Mouse (Mus musculus): ENCODE data around the gene Chpf. TPM values are rescaled to one million over a fixed set of nuclear protein-coding genes. Genes with fewer than 3 reads are reported as not detected.

The Chpf gene
- 32.4 and 33.8 TPM in 2 replicates for polyA plus RNA-seq (2015; fragmentation: Nextera tagmentation; extraction: Ambion mirVana)

DNA sequence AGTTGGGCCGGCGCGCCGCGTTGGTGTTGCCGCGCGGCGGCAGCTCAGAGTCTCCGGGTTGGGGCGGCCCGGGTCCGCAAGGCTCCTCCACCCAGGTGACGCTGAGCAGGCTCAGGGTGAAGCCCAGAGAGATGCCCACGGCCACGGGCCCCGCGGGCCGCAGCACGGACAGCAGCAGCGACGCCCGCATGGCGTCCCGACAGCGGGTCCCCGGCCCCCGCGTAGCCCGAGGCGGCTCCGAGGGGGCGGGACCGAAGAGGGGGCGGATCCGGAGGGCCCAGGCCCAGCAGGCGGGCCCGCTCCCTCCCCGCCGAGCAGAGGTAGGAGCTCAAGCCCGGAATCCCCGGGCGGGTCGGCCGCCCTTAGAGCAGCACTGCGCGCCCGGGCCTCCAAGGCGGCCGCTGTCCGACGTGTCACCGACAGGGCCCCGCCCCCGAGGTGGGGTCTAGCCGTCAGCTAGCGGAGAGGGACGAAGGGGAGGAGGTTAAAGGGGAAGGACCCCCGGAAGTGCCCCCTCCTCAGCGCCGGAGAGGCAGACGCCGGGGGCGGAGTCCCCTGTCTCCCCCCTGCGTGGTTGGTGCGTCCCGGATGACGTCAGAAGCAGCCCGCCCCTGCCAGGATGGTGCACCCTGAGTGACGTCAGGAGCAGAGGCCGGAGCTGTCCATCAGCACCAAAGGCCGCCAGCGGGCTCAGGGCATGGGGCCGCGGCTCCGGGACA lies at the start of gene Chpf, which contains the start of gene Tmem198:
Chpf (minus strand) TSS at position 392 of the 719 bp plus-strand sequence.
Tmem198 (plus strand) TSS at position 617 of the 719 bp plus-strand sequence.
- ATAC-seq (ENCODE audit: low FRiP score), result peak; percentile 89

DNA sequence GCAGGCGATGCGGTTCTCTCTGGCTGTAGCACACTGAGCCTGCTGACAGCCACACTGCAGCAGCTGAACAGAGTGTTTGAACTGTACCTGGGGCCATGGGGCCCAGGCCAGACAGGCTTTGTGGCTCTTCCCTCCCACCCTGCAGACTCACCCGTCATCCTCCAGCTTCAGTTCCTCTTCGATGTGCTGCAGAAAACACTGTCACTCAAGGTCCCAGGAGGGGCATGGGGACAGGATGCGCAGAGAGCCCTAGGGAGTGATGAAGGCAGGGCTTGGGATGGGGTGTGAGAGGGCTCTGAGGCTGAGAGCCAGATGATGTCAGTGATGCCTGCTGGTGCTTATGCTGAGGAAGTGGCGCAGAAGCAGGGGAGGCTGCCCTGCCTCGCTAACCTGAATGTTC lies 45.6 kb upstream of the Chpf start:
- no peaks in the 10 kb centered on the region for H3K9me3 ChIP-seq
- ATAC-seq (ENCODE audit: low FRiP score), result no peak
- H3K4me2 ChIP-seq, result no peak overlapping the region
- no peaks in the 10 kb centered on the region for H3K27me3 ChIP-seq
- H3K9ac ChIP-seq, result no peak overlapping the region
- peaks cover 11% of the 10 kb centered on the region for H3K4me1 ChIP-seq (replicated peaks)
- no peak overlapping the region for H3K27ac ChIP-seq
- no peak overlapping the region for H3K4me3 ChIP-seq
- peaks cover 46% of the 10 kb centered on the region for H3K36me3 ChIP-seq
- 96% methylated on average over 7 of the region's 7 CpGs for WGBS

More for the DNA sequence above, at the start of gene Chpf, which contains the start of gene Tmem198:
- Histone ChIP-seq H3K4me2 (peak within 1 kb of the TSS; percentile 86), H3K4me3 (peak within 1 kb of the TSS; percentile 90), H3K9me3 (no peaks in the 10 kb centered on the region), H3K27me3 (peaks cover 32% of the 10 kb centered on the region), H3K27ac (peak within 1 kb of the TSS; percentile 92), H3K9ac (peak within 1 kb of the TSS; percentile 94), H3K36me3 (peaks cover 48% of the 10 kb centered on the region), H3K4me1 (replicated peaks) (peaks cover 68% of the 10 kb centered on the region)
- under 1% methylated on average over 65 of the region's 76 CpGs for WGBS

DNA sequence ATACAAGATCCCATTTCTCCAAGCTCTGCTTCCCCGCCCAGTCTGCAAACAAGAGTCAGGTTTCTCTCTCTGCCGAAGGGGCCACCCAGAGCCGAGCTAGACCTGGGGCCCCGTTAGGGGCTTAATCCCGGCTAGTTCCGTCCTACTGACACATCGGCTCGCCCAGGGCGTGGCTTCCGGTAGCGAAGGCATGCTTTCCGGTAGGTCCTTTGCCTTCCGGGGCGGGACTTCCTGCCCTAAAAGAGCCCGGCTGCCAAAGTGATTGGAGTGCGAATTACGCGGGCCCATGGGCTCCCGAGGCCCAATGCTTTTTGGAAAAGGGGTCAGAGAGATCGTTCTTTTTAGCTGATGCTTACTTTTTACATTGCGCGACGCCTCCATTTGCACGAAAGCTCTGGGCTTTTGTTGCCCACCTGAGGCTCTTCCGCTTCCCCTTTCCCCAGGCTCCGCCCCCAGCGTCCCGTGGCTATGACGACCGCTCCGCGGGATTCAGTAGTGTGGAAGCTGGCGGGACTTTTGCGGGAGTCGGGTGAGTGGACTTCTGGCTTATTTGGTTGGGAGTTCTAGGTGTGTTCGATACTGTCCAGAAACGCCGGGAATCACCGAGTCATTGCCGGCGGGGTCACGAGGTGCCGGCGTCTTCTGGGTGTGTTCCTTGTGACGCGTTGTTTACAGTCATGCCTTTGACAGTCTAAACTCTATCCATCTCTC lies 42.4 kb upstream of the Chpf start, which contains the start of gene Stk11ip:
Stk11ip (plus strand) TSS at position 209 of the 711 bp plus-strand sequence.
- H3K9ac ChIP-seq, result peak within 1 kb of the TSS; percentile 65
- peak within 1 kb of the TSS; percentile 56 for H3K4me2 ChIP-seq
- peaks cover 11% of the 10 kb centered on the region for H3K4me1 ChIP-seq (replicated peaks)
- peaks cover 14% of the 10 kb centered on the region for H3K36me3 ChIP-seq
- no peaks in the 10 kb centered on the region for H3K9me3 ChIP-seq
- WGBS, result under 1% methylated on average over 46 of the region's 46 CpGs
- no peaks in the 10 kb centered on the region for H3K27me3 ChIP-seq
- peak within 1 kb of the TSS; percentile 89 for H3K27ac ChIP-seq
- ATAC-seq (ENCODE audit: low FRiP score), result peak; percentile 97
- peak within 1 kb of the TSS; percentile 60 for H3K4me3 ChIP-seq

DNA sequence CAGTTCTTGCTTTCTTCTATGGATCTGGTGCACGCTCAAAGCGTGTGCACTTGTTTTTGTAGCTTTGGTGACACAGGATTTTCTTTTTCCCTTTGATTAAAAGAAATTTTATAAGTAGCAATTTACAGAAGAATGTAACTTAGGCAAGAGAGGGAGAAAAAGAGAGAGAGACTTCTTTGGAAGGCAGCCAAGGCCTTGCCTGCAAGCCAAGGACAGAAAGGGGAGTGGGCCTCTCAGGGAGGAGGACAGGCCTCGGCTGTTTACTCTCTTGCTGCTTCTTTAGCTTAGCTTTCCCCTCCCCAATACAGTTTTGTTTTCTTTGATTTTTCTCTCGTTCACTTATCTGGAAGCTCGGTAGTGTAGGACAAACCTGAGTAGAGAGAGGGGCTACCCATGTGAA lies 40.5 kb upstream of the Chpf start:
- Histone ChIP-seq H3K4me1 (replicated peaks) (peaks cover 11% of the 10 kb centered on the region), H3K27me3 (no peaks in the 10 kb centered on the region; the same call in 1 of the 2 replicates)
- ATAC-seq (ENCODE audit: low FRiP score), result no peak

DNA sequence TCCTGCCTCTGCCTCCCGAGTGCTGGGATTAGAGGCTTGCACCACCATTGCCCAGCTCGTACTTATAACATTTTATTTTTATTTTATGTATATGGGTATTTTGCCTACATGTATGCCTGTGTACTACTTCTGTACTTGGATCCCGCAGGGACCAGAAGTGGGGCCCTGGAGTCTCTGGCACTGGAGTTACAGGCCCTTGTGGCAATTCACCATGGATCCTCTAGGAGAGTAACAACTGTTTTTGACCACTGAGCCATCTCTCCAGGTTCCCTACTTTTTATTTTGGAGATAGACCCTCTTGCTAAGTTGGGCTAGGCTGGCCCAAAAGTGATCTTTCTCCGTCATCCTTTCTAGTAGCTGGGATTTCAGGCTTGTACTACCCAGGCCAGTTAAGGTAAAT lies 39.3 kb upstream of the Chpf start:
- ATAC-seq (ENCODE audit: low FRiP score), result no peak
- Histone ChIP-seq H3K4me2 (no peak overlapping the region), H3K9me3 (no peaks in the 10 kb centered on the region), H3K36me3 (no peaks in the 10 kb centered on the region), H3K27ac (no peak overlapping the region), H3K4me1 (replicated peaks) (peaks cover 11% of the 10 kb centered on the region), H3K4me3 (no peak overlapping the region), H3K9ac (no peak overlapping the region), H3K27me3 (no peaks in the 10 kb centered on the region; the same call in 1 of the 2 replicates)
- 96% methylated on average over 4 of the region's 4 CpGs for WGBS

More for the DNA sequence above, 40.5 kb upstream of the Chpf start:
- no peak overlapping the region for H3K4me3 ChIP-seq
- no peaks in the 10 kb centered on the region for H3K36me3 ChIP-seq
- 0 out of 2 replicates have a peak overlapping the region, but pooled peaks have one; percentile 32 for H3K27ac ChIP-seq
- no peak overlapping the region for H3K4me2 ChIP-seq
- H3K9me3 ChIP-seq, result no peaks in the 10 kb centered on the region
- 82% methylated on average over 5 of the region's 5 CpGs for WGBS
- H3K9ac ChIP-seq, result no peak overlapping the region

DNA sequence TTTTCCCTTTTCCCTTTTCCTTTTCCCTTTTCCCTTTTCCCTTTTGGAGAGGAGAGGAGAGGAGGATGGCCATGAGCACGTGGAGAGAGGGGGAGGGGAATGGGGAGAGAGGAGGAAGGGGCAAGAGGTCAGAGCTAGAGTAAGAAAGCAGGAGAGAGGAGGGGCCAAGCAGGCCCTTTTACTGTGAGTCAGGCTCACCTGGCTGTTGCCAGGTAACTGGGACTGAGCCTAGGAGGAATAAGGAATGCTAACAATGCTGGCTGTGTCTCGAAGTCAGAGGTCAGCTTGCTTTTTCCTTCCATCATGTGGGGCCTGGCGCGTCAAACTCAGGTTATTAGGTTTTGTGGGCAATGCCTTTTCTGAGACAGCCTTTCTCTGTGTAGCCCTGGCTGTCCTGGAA lies 38.9 kb upstream of the Chpf start:
- Histone ChIP-seq H3K36me3 (no peaks in the 10 kb centered on the region), H3K4me3 (no peak overlapping the region), H3K27ac (no peak overlapping the region), H3K4me1 (replicated peaks) (peaks cover 11% of the 10 kb centered on the region), H3K9me3 (no peaks in the 10 kb centered on the region), H3K9ac (no peak overlapping the region), H3K27me3 (no peaks in the 10 kb centered on the region; the same call in 1 of the 2 replicates), H3K4me2 (no peak overlapping the region)
- no peak for ATAC-seq (ENCODE audit: low FRiP score)
- 65% methylated on average over 3 of the region's 4 CpGs for WGBS

DNA sequence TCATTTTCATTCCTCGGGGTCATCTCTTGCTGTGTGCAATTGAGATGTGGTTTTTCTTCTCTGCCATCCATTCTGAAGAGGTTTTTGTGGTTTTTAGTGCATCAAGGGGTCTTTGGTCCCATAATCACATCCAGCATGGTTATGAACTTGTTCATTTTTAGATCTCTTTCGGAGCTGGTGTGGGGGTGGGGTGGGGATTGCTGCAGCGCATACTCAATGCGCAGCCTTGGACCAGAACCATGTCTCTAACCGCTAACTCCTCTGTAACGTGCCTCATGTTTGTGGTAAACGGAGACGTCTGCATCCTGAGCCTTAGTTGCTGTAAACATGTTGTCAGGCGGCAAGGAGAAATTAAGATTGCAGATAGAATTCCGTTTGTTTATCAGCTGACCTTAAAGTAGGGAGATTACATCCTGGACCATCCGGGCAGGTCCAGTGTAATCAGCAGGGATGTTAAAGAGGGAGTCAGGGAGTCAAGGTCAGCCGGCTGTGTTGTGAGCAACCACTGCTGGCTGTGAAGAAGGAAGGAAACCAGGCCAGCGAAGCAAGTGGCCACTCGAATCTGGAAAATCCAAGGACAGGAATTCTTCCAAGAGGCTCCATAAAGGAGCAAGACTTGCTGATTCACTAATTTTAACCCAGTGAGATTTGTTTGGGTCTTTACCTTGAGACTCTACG lies 37.7 kb upstream of the Chpf start:
- Histone ChIP-seq H3K36me3 (no peaks in the 10 kb centered on the region), H3K9me3 (no peaks in the 10 kb centered on the region), H3K4me3 (no peak overlapping the region), H3K4me2 (no peak overlapping the region), H3K27ac (no peak overlapping the region), H3K4me1 (replicated peaks) (peaks cover 3% of the 10 kb centered on the region; the same call in 1 of the 2 replicates), H3K27me3 (no peaks in the 10 kb centered on the region; the same call in 1 of the 2 replicates), H3K9ac (no peak overlapping the region)
- 83% methylated on average over 15 of the region's 15 CpGs for WGBS
- ATAC-seq (ENCODE audit: low FRiP score), result no peak

DNA sequence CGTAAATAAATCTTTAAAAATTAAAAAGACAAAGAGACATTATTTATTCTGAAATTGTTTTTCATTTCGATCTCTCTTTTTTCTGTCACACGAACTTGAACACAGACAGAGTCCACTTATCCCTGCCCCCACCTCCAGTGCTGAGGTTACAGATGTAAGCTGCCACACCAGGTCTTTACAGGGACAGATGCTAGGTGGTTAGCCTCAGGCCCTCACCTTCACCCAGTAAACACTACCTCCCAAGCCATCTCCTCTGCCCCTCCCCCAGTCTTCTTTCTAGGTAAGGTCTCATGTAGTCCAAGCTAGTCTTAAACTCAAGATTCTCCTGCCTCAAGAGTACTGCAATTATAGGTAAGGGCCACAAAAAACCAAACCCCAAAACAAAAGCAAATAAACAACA lies 33.4 kb upstream of the Chpf start:
- H3K27ac ChIP-seq, result no peak overlapping the region
- H3K27me3 ChIP-seq, result peaks cover 25% of the 10 kb centered on the region
- ATAC-seq (ENCODE audit: low FRiP score), result no peak
- H3K4me2 ChIP-seq, result no peak overlapping the region
- no peaks in the 10 kb centered on the region for H3K9me3 ChIP-seq
- 89% methylated on average over 3 of the region's 3 CpGs for WGBS
- H3K36me3 ChIP-seq, result no peaks in the 10 kb centered on the region
- H3K4me1 ChIP-seq (replicated peaks), result peaks cover 9% of the 10 kb centered on the region
- no peak overlapping the region for H3K9ac ChIP-seq
- no peak overlapping the region for H3K4me3 ChIP-seq

DNA sequence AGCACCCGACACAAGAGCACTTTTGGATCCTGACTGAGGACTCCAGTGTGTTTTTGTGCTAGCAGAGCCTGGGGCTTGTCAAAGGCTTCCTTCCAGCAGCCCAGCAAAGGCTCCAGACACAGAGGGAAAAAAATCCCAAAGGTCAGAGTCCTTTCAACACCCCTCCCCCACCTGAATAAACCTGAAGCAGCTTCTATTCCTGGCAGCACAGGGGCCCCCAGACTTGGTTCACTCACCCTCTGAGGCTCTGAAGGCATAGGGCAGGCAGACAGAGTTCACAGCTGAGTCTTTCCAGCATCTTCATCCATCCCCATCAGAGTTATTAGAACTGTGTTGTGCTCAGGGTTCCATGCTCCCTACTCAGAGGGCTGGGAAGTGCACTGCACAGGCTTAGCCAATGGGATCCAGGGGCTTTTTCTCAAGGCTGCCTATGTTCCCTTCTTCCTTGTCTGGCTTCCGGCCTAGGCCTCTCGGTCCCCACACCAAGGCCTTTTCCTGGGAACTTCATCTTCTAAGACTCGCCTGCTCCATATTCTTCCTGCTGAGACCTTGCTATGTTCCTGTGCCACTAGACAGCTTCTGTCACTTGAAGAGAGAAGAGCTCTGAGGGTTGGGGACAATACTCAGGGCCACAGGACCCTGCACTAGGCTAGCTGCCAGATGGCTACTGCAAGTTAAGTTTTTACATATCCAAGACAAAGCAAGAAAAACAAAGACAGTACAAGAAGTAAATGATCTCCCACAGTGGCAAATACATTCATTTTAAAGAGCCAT lies 32.5 kb upstream of the Chpf start:
- H3K4me2 ChIP-seq, result no peak overlapping the region
- H3K9ac ChIP-seq, result no peak overlapping the region
- H3K27me3 ChIP-seq, result peaks cover 33% of the 10 kb centered on the region
- peaks cover 18% of the 10 kb centered on the region for H3K4me1 ChIP-seq (replicated peaks)
- no peak overlapping the region for H3K27ac ChIP-seq
- H3K4me3 ChIP-seq, result no peak overlapping the region
- no peaks in the 10 kb centered on the region for H3K9me3 ChIP-seq
- ATAC-seq (ENCODE audit: low FRiP score), result no peak
- H3K36me3 ChIP-seq, result no peaks in the 10 kb centered on the region
- 50% methylated on average over 4 of the region's 4 CpGs for WGBS

DNA sequence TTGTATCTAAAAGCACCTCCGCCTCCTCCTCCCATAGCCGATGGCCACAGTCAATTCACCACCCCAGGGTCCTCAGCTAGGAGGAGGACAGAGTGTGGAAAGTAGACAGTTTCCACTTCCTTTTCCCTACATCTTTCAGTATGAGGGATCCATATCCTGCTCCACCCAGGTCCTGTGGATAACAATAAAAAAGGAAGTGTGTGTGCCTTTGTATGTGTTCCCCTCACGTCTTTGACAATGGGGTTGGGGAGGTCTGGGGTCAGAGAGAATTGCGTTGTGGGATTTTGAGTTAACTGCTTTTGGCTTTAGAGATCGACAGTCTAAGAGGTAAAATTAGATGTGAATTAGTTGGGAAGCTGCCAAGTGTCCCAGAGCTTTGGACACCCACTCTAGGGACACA lies 31.0 kb upstream of the Chpf start:
- Histone ChIP-seq H3K36me3 (no peaks in the 10 kb centered on the region), H3K4me1 (replicated peaks) (peaks cover 23% of the 10 kb centered on the region), H3K4me3 (no peak overlapping the region), H3K9ac (no peak overlapping the region), H3K9me3 (no peaks in the 10 kb centered on the region), H3K27me3 (peaks cover 33% of the 10 kb centered on the region), H3K27ac (no peak overlapping the region), H3K4me2 (no peak overlapping the region)
- WGBS, result 69% methylated on average over 5 of the region's 5 CpGs
- no peak for ATAC-seq (ENCODE audit: low FRiP score)

DNA sequence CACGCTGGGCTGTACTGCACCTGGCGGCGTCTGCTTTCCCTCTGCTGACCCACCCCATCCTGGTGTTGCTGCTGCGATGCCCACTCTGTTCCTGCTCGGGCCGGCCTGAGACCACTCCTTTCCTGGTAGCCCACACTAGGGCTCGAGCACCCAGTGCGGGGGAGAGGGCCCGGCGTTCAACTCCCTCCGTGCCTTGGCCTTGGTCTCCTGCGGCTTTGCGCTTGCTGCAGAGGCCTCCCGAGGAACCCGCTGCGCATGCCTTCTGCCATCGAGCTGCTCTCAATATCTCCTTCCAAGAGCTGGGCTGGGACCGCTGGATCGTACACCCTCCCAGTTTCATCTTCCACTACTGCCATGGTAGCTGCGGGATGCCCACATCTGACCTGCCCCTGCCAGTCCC lies 30.5 kb upstream of the Chpf start:
- Histone ChIP-seq H3K27me3 (peaks cover 33% of the 10 kb centered on the region), H3K9me3 (no peaks in the 10 kb centered on the region), H3K36me3 (no peaks in the 10 kb centered on the region), H3K9ac (no peak overlapping the region), H3K27ac (no peak overlapping the region), H3K4me2 (no peak overlapping the region), H3K4me3 (no peak overlapping the region), H3K4me1 (replicated peaks) (peaks cover 28% of the 10 kb centered on the region)
- 46% methylated on average over 20 of the region's 20 CpGs for WGBS
- ATAC-seq (ENCODE audit: low FRiP score), result no peak

All from hindbrain, embryonic 13.5 days (tissue).